Mouse (Mus musculus) R1 (cell line): ENCODE results near the gene Taf1d.

Experiments
- DNase-seq: peaks from one replicate; pipeline ENCODE4 v3.0.0-alpha.2; 2018; ENCODE audit warnings: low read depth, low spot score

Gene Taf1d

DNA sequence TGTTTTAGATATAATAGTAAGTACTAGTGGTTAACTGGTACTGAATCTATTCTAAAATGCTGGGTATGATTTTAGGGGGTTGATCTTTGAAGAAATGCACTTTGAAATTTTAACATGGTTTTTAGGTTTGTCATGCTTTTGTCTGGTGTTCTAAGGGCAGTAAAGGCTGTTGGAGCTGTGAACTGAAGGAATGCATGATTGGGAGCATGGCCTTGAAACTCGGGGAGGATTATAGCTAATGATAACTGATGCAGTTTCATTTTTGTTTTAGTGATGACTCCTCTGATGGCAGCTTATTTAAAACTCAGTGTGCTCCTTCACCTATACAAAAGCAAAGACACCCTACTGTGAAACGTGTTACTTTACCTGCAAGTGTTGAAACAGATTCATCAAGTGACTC lies 2.2 kb downstream of the Taf1d start:
- DNase-seq, result no peak

DNA sequence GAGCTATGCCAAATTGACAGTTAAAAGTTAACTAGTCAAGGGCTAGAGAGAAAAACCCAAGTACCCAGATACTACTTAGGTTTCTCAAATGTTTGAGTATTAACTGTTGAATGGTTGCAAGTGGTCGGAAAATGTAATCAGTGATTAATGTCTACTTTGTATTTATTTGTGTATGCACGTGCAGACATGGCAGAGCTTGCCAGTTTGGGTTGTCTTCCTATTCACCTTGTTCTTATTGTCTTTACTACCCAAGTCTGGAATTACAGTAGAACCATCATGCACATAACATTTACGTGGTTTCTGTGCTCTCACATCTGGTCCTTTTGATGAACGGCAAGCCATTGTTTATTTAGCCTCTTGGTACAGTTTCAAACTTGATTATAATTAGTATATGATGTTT lies 3.4 kb downstream of the Taf1d start:
- DNase-seq, result no peak

DNA sequence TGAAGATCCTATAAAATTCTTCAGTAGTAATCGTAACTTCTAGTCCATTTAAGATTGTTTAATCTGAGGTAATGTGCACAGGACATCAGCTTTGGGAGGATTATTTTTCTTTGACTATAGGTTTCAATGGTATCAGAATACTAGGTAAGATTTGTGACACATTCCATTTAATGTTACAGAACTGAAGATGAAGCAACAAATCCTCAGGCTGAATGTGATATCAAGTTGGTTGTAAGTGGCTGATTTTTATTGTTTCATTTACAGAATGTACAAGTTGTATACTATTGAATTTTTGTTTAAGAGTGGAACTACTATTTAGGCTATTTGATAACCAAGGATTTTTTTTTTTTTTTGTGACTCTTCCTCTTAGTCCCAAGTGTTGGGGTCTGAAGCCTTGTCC lies 4.2 kb downstream of the Taf1d start:
- no peak for DNase-seq

DNA sequence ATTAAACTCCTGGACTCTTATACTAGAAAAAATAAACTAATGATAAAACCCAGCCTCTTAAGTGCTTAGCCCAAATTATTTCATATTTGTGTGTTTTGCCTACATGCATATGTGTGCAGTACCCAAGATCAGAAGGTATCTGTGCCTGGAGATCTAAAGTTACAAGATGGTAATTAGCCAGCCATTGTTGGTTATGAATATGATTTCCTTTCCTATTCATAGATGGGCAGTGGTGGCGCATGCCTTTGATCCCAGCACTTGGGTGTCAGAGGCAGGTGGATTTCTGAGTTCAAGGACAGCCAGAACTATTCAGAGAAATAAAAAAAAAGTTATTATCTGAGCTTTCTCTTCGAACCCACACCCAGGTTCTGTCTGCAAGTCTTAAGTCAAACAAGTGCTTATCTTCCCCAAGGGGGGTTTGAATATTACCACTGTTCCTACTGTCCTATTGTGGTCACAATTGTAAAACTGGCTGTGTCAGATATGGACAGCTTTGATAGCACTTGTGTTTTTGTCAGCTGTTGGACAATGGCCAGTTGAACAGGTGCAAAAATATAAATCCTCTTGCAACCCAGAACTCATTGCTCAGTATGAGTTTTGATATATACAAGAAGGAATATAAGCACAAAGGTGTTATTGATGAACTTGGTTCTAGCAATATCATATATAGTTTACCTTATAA lies 6.2 kb downstream of the Taf1d start:
- peak; percentile 24 for DNase-seq

DNA sequence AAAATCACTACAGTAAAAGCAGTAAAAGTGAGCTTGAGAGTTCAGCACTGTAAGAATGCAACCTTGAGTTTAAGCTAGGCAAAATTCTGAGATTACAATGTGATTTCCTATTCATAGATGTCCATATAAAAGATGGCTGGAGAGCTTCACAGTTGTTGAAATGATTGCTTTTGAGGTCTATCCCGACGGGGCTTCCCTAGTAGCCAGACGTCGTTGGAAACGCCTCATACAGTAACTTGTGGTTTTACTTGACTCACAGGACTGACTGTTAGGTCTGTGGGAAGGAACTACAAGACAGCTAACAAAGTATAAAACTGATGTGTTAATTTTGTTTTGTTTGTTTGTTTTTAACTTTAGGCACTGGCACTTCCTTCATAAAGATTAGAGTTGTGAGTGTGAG lies 7.6 kb downstream of the Taf1d start:
- DNase-seq, result peak; percentile 16

DNA sequence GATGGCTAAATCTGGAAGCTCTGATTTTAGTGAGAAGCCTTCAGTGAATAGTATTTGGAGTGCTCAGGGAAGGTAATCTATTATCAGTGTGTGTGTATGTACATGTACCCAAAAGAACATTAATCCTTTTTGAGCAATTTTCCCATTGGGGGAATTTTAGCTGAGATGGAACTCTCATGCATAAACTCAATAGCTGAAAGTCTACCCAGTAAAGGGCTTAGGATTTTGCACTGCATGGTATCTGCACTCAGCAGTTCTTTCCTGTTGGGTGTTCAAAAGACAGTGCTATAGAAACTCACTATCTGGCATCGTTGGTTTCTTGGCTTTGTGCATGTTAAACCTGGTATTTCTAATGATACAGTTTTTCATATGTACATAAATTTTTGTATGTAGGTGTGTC lies 8.6 kb downstream of the Taf1d start:
- DNase-seq, result no peak

DNA sequence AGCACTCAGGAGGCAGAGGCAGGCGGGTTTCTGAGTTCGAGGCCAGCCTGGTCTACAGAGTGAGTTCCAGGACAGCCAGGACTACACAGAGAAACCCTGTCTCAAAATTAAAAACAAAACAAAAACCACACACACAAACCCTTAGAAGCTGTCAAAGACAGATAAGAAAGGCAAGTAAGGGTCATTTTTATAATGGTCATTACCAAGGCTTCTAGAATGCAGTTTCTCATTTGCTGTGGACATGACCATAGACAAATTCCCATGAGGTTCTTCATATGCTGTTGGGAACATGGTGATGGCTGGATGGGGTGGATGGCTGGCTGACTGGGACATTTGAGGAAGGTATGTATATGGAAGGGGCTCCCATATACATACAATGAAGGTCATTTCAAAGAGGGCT lies 10.3 kb downstream of the Taf1d start:
- peak; percentile 25 for DNase-seq

DNA sequence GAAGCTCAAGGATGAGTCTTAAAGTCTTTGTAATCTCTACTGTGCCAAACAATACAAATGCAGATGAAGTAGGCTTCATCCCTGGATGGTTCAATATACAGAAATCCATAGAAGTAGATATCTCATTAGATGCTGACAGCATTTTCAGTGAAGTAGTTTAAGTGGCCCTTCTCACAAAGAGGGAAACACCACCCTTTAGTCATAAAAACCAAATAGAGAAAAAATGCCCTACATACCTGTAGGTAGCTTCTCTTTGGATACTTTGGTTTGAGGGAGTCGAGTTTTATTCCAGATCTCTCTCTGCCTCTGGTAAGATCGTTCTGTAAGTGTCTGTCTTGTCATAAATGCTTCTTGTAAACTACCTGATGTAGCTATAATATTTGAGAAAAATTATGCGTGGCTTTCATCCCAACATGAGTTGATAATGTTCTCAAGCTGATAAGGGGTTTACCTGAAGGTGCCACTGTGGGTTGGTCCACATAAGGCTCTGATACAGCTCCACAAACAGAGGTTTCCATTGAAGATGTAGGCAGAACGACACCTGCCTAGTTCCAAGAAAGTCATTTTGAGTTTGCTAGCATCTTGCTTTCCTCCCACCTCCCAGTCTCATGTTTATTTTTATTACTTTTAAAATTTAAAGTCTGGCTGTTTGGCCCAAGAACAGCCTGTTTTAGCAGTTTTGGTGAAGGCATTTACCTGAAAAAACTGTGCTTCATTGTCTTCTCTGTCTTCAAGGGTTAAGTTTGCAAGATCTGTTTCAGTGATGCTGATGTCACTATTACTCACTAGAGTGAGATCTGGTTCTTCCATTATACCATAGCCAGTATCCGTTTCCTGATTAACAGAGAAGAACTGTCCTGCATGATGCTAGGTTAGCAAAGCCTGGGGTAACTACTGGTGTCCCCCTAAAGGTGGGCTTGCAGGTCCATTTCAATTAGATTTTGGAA lies 11.5 kb downstream of the Taf1d start:
- peak; percentile 46 for DNase-seq

DNA sequence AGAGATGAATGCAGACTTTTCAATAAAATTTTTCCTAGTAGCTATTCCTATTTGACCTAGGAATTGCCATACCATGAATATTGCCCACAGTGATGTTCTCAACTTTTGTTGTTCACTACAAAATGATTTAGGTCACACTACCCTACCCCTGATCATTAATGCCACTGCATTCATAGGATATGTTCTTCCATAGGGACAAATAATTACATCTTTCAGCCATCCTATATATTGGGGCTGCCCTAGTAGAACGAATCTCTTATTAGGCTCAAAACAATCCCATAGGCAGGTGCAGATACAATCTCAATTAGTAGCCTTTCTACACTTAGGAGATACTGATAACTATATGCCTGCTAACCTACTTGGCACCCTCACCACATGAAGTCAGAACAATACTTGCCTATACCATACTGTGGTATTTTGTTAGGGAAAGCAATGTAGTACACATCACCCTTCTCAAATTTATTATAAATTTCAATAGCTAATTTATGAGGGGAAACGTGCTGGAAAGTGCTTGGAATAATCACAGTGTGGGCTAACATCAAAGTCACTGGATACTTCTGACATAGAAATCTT lies 12.2 kb downstream of the Taf1d start:
- peak; percentile 25 for DNase-seq

DNA sequence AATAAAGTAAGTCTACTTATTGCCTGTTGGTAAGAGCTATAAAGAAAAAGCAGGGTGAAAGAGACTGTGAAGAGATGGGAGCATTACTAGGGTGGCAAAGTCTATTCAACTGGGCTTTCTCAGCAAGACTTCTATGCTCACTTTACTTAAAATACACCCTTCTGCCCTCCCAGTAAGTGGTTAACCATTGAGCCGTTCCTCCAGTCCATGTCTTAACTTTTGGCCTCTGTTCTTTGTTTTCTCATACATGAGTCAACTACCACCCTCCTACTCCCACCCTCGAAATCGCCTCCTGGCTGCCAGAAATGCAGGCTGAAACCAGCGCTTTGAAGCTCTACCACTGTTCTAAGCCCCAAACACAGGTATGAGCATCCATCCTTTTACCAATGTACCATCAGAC lies 31.8 kb downstream of the Taf1d start:
- DNase-seq, result no peak

DNA sequence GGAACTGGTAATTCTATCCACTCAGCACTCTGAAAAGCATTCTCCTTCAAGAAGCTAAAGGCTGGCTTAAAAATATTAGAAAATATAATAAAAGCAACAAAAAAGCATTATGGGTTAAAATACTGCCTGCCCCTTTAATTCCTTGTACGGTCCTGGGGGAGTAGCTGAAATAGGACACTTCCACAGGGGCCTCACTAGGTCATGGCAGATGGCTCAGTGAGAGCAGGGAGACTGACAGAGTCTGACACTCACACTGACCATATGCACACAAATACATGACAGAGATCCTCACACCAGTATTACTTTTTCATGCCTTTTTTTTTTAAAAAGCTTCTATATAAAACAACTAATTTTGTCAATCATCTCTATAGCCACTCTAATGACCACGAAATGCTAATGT lies 43.9 kb downstream of the Taf1d start:
- DNase-seq, result no peak

DNA sequence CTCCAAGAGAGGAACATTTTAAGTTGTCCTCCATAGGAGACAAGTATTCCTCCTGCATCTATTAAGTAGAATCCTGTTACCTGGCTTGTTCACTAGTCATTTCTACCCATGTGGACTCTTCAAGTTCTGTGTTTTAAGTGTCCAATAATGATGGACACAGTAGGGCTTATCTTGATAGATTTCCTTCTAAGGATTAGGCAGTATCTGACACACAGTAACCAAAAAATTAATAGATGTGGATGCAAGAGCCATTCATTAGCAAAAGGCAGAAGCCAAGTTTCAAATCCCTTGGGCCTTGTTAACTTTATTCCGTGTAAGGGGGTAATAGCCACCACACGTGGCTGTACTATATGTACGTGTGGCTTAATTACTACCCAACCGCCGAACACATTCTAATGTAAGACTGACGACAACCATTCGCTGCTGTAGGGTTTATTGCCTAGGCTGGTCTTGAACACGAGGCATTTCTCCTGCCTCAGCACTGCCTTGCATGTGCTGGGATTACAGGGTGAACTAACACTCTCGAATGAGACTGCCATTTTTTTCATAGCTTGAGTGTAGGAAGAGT lies 51.0 kb downstream of the Taf1d start:
- DNase-seq, result no peak

DNA sequence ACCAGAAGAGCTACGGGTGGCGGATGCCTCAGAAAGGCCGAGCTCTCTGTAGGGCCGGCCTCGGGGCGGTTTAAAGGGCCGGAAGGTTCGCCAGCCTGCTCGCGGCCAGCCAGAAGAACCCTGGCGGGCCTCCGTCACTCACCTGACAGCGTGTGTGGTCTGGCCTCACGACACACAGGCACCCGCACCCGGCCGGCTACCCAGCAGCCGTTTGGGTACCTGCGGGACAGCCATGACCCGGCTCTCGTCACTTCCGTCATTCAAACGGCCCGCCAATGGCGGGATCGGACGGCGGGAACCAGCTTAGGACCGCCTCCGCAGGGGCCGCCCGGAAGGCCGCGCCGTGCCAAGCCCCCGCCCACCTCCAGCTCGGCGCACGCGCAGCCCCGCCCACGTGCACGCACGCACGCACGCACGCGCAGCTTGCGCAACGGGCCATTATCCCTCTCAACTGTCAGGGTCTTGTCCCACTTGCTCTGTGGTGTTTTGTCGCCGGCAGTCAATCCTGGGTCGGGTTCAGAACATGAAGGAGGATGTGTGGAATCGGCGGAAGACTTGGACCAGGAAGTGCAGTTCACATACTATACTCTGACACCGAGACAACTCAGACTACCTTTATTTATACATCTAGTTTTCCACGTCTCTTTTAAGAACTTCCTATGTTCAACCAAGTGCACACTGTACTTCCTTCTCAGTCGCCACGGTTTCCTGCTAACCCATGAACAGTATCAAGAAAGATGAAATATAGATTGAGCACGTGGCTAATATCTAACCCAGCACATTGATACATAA lies 51.7 kb downstream of the Taf1d start, which contains the start of gene Cep295:
Gene Cep295, minus strand, starts transcription at position 305 of the 792 bp plus-strand sequence.
- DNase-seq, result peak; percentile 94

DNA sequence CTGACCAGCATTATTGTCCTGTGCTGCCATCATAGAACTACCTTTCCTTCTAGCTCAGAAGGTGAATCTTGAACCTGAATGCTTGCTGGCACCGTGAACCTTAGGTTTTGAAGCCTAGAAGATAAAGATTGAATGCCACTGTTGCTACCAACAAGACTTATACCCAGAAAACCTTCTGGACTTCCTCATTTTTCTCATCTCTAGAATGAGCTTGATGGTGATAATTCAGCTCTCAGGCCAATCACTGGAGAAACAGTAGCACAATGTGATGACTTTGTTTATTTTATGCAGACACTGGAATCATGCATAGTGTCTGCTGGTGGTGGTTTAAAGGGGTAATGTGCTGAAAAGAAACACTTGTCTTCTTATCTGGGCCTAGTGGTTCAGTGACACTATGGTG lies 58.8 kb downstream of the Taf1d start:
- no peak for DNase-seq

DNA sequence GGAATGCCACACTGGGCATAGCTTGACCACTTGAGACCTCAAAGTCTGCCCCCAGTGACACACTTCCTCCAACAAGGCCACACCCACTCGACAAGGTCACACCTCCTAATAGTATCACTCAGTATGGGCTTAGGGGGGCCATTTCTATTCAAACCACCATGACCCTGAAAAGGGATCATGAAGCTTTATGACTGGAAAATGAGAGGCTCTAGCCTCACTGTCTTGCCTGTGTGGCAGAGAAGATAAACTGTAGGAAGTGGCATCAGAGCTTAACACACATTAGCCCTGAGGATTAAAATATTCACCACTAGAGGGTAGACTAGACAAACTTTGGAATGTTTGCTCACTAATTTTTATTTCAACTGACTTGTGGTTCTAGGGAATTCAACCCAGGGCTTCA lies 59.8 kb downstream of the Taf1d start:
- peak; percentile 53 for DNase-seq

DNA sequence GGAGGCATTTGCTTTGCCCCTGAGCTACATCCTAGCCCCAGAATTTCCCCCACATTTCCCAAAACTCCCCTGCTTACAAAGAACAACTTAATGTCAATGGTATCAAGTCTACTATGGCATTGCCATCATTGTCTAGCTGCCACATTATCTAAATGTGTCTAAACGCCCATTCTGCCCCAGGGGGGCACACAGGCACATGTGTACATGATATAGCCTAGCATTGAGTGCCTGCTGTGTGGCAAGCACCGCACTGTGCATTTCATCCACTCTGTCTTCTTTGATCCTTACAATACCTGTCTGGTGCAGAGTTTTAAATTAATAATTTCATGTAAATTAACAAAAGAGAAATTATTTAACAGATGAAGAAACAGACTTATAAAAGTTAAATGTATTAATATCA lies 60.2 kb downstream of the Taf1d start:
- DNase-seq, result no peak
